Mouse (Mus musculus) kidney, adult 2 months (tissue): Measurements from ENCODE around the gene Phgdh.

ENCODE experiments used
- CTCF ChIP-seq: fragments of 200-500 bp; conservative IDR thresholded peaks from 2 replicates; pipeline ENCODE4 v1.5.1; 2011; ENCODE audit warnings: low read depth, mild to moderate bottlenecking, control low read depth, low read length, moderate library complexity, mixed read lengths; ENCODE audit not compliant: insufficient read depth, insufficient read length
- POLR2A ChIP-seq: fragments of 200-500 bp; IDR thresholded peaks from one replicate; pipeline ENCODE4 v1.6.1; 2011; ENCODE audit warnings: low read depth, low read length, control low read depth

DNA sequence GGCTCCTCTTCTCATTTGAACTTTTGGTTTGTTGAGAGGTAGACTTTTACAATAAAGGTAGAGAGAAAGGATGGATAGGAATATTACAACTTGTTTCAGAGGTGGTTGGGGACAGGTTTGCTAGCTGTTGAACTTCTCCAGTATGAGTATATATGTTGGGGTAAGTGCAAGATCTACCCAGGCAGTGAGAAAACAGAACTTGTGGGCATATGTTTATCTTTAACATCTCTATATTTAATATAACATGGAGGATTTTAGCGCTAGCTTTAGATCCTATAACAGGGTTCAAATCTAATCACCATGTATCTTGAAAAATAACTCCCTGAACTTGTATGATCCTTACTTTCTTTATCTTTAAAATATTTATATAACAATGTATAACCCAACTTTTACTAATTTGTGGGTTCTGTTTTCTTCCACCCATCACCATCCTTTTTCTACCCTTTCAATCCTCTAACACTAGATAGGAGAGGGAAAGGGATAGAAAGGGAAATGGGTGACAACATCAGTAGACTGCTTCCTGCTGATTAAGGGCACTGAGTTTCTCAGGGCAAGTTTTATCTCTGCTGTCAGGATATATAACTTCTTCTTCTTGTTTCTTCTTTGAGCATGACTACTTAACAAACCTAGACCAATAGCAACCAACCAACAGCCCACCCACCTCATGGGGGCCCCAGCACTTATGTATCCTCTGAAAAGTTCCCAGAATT, 40.2 kb downstream of the Phgdh start:
- TF ChIP-seq CTCF: no peak
- TF ChIP-seq POLR2A: no peak
